ENCODE assay signal across 8 mouse cellular contexts in genomic region chr14:25377900-25378716, GRCm38 (mm10).
DNase-seq lines count a peak whose midpoint lies in the region; ATAC-seq and TF ChIP-seq lines count a peak whose summit lies in the region.

No protein-coding gene starts in this region.

- DNase-seq in brain, adult 2 months (ENCODE audit: low read depth, low spot score), result peak; percentile 99
- peak; percentile 93 for DNase-seq in heart, postnatal 0 days (ENCODE audit: low spot score)
- peak; percentile 81 to 87 for DNase-seq in kidney, postnatal 36 days
- peak in 1 of 3 experiments; percentile 30 for DNase-seq in liver, embryonic 14.5 days (ENCODE audit: low read depth in 3 of 3, low spot score in 3 of 3)
- DNase-seq in neural tube, embryonic 11.5 days (ENCODE audit: low spot score), result peak; percentile 92

- H3ac ChIP-seq in C2C12 (ENCODE audit: control insufficient read depth, insufficient read length, low read depth), result peak overlapping the region; percentile 92

- peaks cover 38% of the 10 kb centered on the region for H3K4me1 ChIP-seq in forebrain, embryonic 12.5 days
- H3K4me1 ChIP-seq in heart, postnatal 0 days (ENCODE audit: control insufficient read depth, insufficient read depth), result peaks cover 25% of the 10 kb centered on the region
- H3K4me1 ChIP-seq in liver, embryonic 14.5 days (replicated peaks; ENCODE audit: control insufficient read depth in 2 of 2, insufficient read depth in 2 of 2, low read length in 1 of 2), result peaks cover 0 to 10% of the 10 kb centered on the region in 2 experiments; a peak in 2 of 4 replicates
- H3K4me1 ChIP-seq in neural tube, embryonic 11.5 days (ENCODE audit: control insufficient read depth, insufficient read depth, low read length), result peaks cover 14% of the 10 kb centered on the region
- H3K4me1 ChIP-seq in stomach, embryonic 16.5 days (ENCODE audit: control insufficient read depth, insufficient read depth, low read length), result peaks cover 16% of the 10 kb centered on the region

- WGBS in forebrain, embryonic 12.5 days, result under 1% methylated on average over 48 of the region's 54 CpGs
- under 1% methylated on average over 50 of the region's 54 CpGs for WGBS in heart, postnatal 0 days
- WGBS in liver, embryonic 14.5 days (ENCODE audit: insufficient replicate concordance), result under 1% methylated on average over 53 of the region's 54 CpGs
- under 1% methylated on average over 46 of the region's 54 CpGs for WGBS in neural tube, embryonic 11.5 days
- under 1% methylated on average over 53 of the region's 54 CpGs for WGBS in stomach, embryonic 16.5 days

- H3K9me3 ChIP-seq in forebrain, embryonic 12.5 days, result no peaks in the 10 kb centered on the region
- H3K9me3 ChIP-seq in heart, postnatal 0 days (replicated peaks; ENCODE audit: control insufficient read depth, low read length), result no peaks in the 10 kb centered on the region
- no peaks in the 10 kb centered on the region for H3K9me3 ChIP-seq in liver, embryonic 14.5 days (ENCODE audit: control insufficient read depth, low read length)
- no peaks in the 10 kb centered on the region for H3K9me3 ChIP-seq in neural tube, embryonic 11.5 days (ENCODE audit: control insufficient read depth, low read length)
- no peaks in the 10 kb centered on the region for H3K9me3 ChIP-seq in stomach, embryonic 16.5 days (replicated peaks; ENCODE audit: control insufficient read depth, low read length)

- H3K79me2 ChIP-seq in C2C12 (ENCODE audit: control insufficient read depth, insufficient read depth), result peaks cover 22% of the 10 kb centered on the region

- H3K27ac ChIP-seq in forebrain, embryonic 12.5 days, result peak overlapping the region; percentile 99
- peak overlapping the region; percentile 96 for H3K27ac ChIP-seq in heart, postnatal 0 days (ENCODE audit: low read depth)
- no peak overlapping the region for H3K27ac ChIP-seq in liver, embryonic 14.5 days
- peak overlapping the region; percentile 100 for H3K27ac ChIP-seq in neural tube, embryonic 11.5 days (ENCODE audit: low read depth, low read length)
- peak overlapping the region; percentile 98 for H3K27ac ChIP-seq in stomach, embryonic 16.5 days (ENCODE audit: low read length)

- H3K27me3 ChIP-seq in C2C12 (ENCODE audit: control insufficient read depth, insufficient read depth, insufficient read length), result no peaks in the 10 kb centered on the region
- H3K27me3 ChIP-seq in forebrain, embryonic 12.5 days, result no peaks in the 10 kb centered on the region
- no peaks in the 10 kb centered on the region for H3K27me3 ChIP-seq in heart, postnatal 0 days (ENCODE audit: control insufficient read depth, insufficient read depth, low read length)
- H3K27me3 ChIP-seq in liver, embryonic 14.5 days (ENCODE audit: control insufficient read depth, insufficient read depth, low read length), result peaks cover 22% of the 10 kb centered on the region
- no peaks in the 10 kb centered on the region for H3K27me3 ChIP-seq in neural tube, embryonic 11.5 days (ENCODE audit: control insufficient read depth, insufficient read depth, low read length)
- H3K27me3 ChIP-seq in stomach, embryonic 16.5 days (ENCODE audit: control insufficient read depth, insufficient read depth, low read length), result no peaks in the 10 kb centered on the region

- TF ChIP-seq CTCF in C2C12 (IDR thresholded peaks at IDR 0.05; ENCODE audit: control insufficient read depth, insufficient read depth, insufficient read length), result no peak
- 0 out of 2 replicates have a peak, but pooled peaks have one; percentile 3 for TF ChIP-seq CTCF in heart, postnatal 0 days (IDR thresholded peaks at IDR 0.05; ENCODE audit: low read depth)
- TF ChIP-seq CTCF in liver, embryonic 14.5 days (IDR thresholded peaks at IDR 0.05; ENCODE audit: low read depth), result no peak

- 0 out of 2 replicates have a peak, but pooled peaks have one; percentile 23 for TF ChIP-seq EP300 in heart, postnatal 0 days (IDR thresholded peaks at IDR 0.05; ENCODE audit: low read depth)
- no peak for TF ChIP-seq EP300 in liver, embryonic 14.5 days (IDR thresholded peaks at IDR 0.05; ENCODE audit: low read depth)

- peak overlapping the region; percentile 44 for H3K4me3 ChIP-seq in C2C12 (ENCODE audit: insufficient read depth, poor library complexity, severe bottlenecking)
- peak overlapping the region; percentile 36 for H3K4me3 ChIP-seq in forebrain, embryonic 12.5 days (replicated peaks)
- H3K4me3 ChIP-seq in heart, postnatal 0 days (ENCODE audit: low read depth, low read length), result peak overlapping the region; percentile 45
- H3K4me3 ChIP-seq in liver, embryonic 14.5 days (ENCODE audit: insufficient read depth in 1 of 2, low read depth in 2 of 2, low read length in 2 of 2), result peak overlapping the region; percentile 37 to 46
- H3K4me3 ChIP-seq in neural tube, embryonic 11.5 days (ENCODE audit: low read depth, low read length), result peak overlapping the region; percentile 29
- peak overlapping the region; percentile 51 for H3K4me3 ChIP-seq in stomach, embryonic 16.5 days (replicated peaks; ENCODE audit: low read length)

- H3K79me3 ChIP-seq in C2C12 (ENCODE audit: low read depth), result no peaks in the 10 kb centered on the region

- no peaks in the 10 kb centered on the region for H3K36me3 ChIP-seq in C2C12 (ENCODE audit: control insufficient read depth, insufficient read depth)
- H3K36me3 ChIP-seq in forebrain, embryonic 12.5 days (replicated peaks), result no peaks in the 10 kb centered on the region
- no peaks in the 10 kb centered on the region for H3K36me3 ChIP-seq in heart, postnatal 0 days (replicated peaks; ENCODE audit: control insufficient read depth, insufficient read depth, low read length)
- no peaks in the 10 kb centered on the region for H3K36me3 ChIP-seq in liver, embryonic 14.5 days (replicated peaks; ENCODE audit: control insufficient read depth, insufficient read depth, low read depth)
- no peaks in the 10 kb centered on the region for H3K36me3 ChIP-seq in neural tube, embryonic 11.5 days (ENCODE audit: control insufficient read depth, insufficient read depth, low read length)
- no peaks in the 10 kb centered on the region for H3K36me3 ChIP-seq in stomach, embryonic 16.5 days (ENCODE audit: control insufficient read depth, insufficient read depth, low read length)

- peak; percentile 91 for ATAC-seq in forebrain, embryonic 12.5 days (ENCODE audit: low FRiP score)
- peak; percentile 91 for ATAC-seq in heart, postnatal 0 days (ENCODE audit: insufficient read depth, low read depth)
- peak; percentile 77 for ATAC-seq in liver, embryonic 14.5 days (ENCODE audit: insufficient read depth)
- ATAC-seq in neural tube, embryonic 11.5 days (ENCODE audit: insufficient read depth, low FRiP score, low TSS enrichment), result peak; percentile 91
- peak; percentile 91 for ATAC-seq in stomach, embryonic 16.5 days (ENCODE audit: insufficient read depth, low FRiP score)

- peak overlapping the region; percentile 76 for H3K9ac ChIP-seq in forebrain, embryonic 12.5 days
- peak overlapping the region; percentile 87 for H3K9ac ChIP-seq in heart, postnatal 0 days (replicated peaks; ENCODE audit: low read depth, low read length)
- H3K9ac ChIP-seq in liver, embryonic 14.5 days (replicated peaks), result no peak overlapping the region; the same call in 1 of the 2 replicates
- H3K9ac ChIP-seq in neural tube, embryonic 11.5 days (ENCODE audit: low read length), result peak overlapping the region; percentile 75
- peak overlapping the region; percentile 81 for H3K9ac ChIP-seq in stomach, embryonic 16.5 days (ENCODE audit: low read length)

- peak overlapping the region; percentile 56 for H3K4me2 ChIP-seq in forebrain, embryonic 12.5 days
- H3K4me2 ChIP-seq in heart, postnatal 0 days (ENCODE audit: low read depth, low read length), result peak overlapping the region; percentile 77
- peak overlapping the region; percentile 59 for H3K4me2 ChIP-seq in liver, embryonic 14.5 days (ENCODE audit: low read depth)
- peak overlapping the region; percentile 60 for H3K4me2 ChIP-seq in neural tube, embryonic 11.5 days (ENCODE audit: low read depth)
- H3K4me2 ChIP-seq in stomach, embryonic 16.5 days (ENCODE audit: low read depth, low read length), result peak overlapping the region; percentile 74

TF ChIP-seq in C2C12, 6 proteins besides CTCF, POLR2A, EP300 and RAD21:
- TF ChIP-seq MAX (IDR thresholded peaks at IDR 0.05), result no peak
- TF ChIP-seq CEBPB (IDR thresholded peaks at IDR 0.05; ENCODE audit: low read depth), result no peak
- no peak for TF ChIP-seq USF1 (IDR thresholded peaks at IDR 0.05; ENCODE audit: low read depth)
